Mouse (Mus musculus) liver, embryonic 13.5 days (tissue): Measurements from ENCODE around the gene Ugt1a5. TPM values are rescaled to one million over a fixed set of nuclear protein-coding genes. Genes with fewer than 3 reads are reported as not detected.

Experiments used
- ATAC-seq: fragments of 200-750 bp; cut with Nextera tagmentation; 2 replicates; pipeline ENCODE4 v1.8.0; 2017; ENCODE audit warnings: low read depth, mild to moderate bottlenecking, moderate number of reproducible peaks, moderate library complexity
- DNase-seq: peaks from one replicate; pipeline ENCODE4 v3.0.0; 2022
- H3K27ac ChIP-seq: fragments of 300-500 bp; sonication (generic); 2 replicates; pipeline ENCODE4 v1.5.1; 2015; ENCODE audit warnings: moderate library complexity, mild to moderate bottlenecking, inconsistent platforms
- H3K27me3 ChIP-seq: fragments of 300-500 bp; sonication (generic); 2 replicates; pipeline ENCODE4 v1.6.1; 2015; ENCODE audit warnings: mild to moderate bottlenecking, inconsistent platforms
- H3K36me3 ChIP-seq: fragments of 300-500 bp; sonication (generic); 2 replicates; pipeline ENCODE4 v1.6.1; 2015; ENCODE audit warnings: mild to moderate bottlenecking, inconsistent platforms
- H3K4me1 ChIP-seq: fragments of 300-500 bp; sonication (generic); replicated peaks from 2 replicates; pipeline ENCODE4 v1.6.1; 2015; ENCODE audit warnings: inconsistent platforms
- H3K4me2 ChIP-seq: fragments of 300-500 bp; sonication (generic); 2 replicates; pipeline ENCODE4 v1.6.1; 2015; ENCODE audit warnings: inconsistent platforms, mild to moderate bottlenecking, moderate library complexity
- H3K4me3 ChIP-seq: fragments of 300-500 bp; sonication (generic); replicated peaks from 2 replicates; pipeline ENCODE4 v1.5.1; 2015; ENCODE audit warnings: mild to moderate bottlenecking, inconsistent platforms
- H3K9ac ChIP-seq: fragments of 300-500 bp; sonication (generic); 2 replicates; pipeline ENCODE4 v1.6.1; 2015; ENCODE audit warnings: mild to moderate bottlenecking, inconsistent platforms
- H3K9me3 ChIP-seq: fragments of 300-500 bp; sonication (generic); replicated peaks from 2 replicates; pipeline ENCODE4 v1.6.1; 2016; ENCODE audit warnings: inconsistent platforms
- WGBS: fragments of 180-500 bp; shearing (Covaris S2); methylation state at CpG from one replicate; pipeline ENCODE4 v1.1.7; 2015; ENCODE audit not compliant: insufficient replicate concordance; 5-methylcytosine and 5-hydroxymethylcytosine counted together
- polyA plus RNA-seq: library from polyadenylated mRNA; unstranded; fragments of >200 nt; fragmentation: Nextera tagmentation; extraction: Ambion mirVana; gene quantifications from 2 replicates; pipeline ENCODE4 v1.2.1, GENCODE M21; 2015

The Ugt1a5 gene
- polyA plus RNA-seq, 1 experiment from 2014 or later = not detected

DNA sequence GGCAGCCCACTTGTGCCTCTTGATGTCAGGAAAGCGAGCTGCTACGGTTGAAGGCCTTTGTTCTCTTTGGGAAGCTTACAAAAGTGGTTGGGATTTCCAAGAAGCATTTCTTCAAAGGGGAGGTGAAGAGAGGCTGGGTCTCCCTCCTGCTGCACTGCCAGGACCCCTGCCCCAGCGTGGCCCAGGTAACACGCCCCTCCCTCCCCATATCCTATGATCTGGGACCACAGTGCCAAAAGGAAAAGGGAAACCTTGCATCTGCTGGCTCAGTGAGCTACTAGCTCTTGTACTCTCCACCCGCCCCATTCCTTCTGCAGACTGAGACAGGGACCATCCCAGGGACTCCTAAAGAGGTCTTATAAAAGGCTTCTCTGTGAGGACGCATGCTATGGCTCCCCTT lies 91.9 kb downstream of the Ugt1a5 start:
- Histone ChIP-seq H3K4me3 (no peak overlapping the region), H3K27me3 (no peaks in the 10 kb centered on the region), H3K9me3 (peaks cover 39% of the 10 kb centered on the region), H3K36me3 (peaks cover 32% of the 10 kb centered on the region), H3K27ac (no peak overlapping the region), H3K4me2 (no peak overlapping the region), H3K9ac (no peak overlapping the region), H3K4me1 (peaks cover 36% of the 10 kb centered on the region)
- no peak for DNase-seq
- ATAC-seq = no peak
- 68% methylated on average over 6 of the region's 6 CpGs for WGBS

GRCm38 (mm10) chr1:88258361-88258760 lies 92.5 kb downstream of the Ugt1a5 start:
- Histone ChIP-seq H3K27ac (no peak overlapping the region), H3K4me1 (peaks cover 39% of the 10 kb centered on the region), H3K9me3 (peaks cover 36% of the 10 kb centered on the region), H3K27me3 (no peaks in the 10 kb centered on the region), H3K4me2 (no peak overlapping the region), H3K9ac (no peak overlapping the region), H3K4me3 (no peak overlapping the region), H3K36me3 (peaks cover 39% of the 10 kb centered on the region)
- DNase-seq (no peak), ATAC-seq (no peak)
- 57% methylated on average over 6 of the region's 6 CpGs for WGBS

GRCm38 (mm10) chr1:88258881-88259642 lies 93.2 kb downstream of the Ugt1a5 start:
- DNase-seq = no peak
- no peak overlapping the region for H3K27ac ChIP-seq

GRCm38 (mm10) chr1:88259643-88260024 lies 93.8 kb downstream of the Ugt1a5 start:
- Histone ChIP-seq H3K4me3 (no peak overlapping the region), H3K36me3 (peaks cover 52% of the 10 kb centered on the region), H3K4me1 (peaks cover 39% of the 10 kb centered on the region), H3K9ac (no peak overlapping the region), H3K4me2 (no peak overlapping the region), H3K9me3 (peaks cover 32% of the 10 kb centered on the region), H3K27ac (peak overlapping the region; percentile 0; the same call in 1 of the 2 replicates), H3K27me3 (no peaks in the 10 kb centered on the region)
- no peak for DNase-seq
- WGBS = 73% methylated on average over 4 of the region's 4 CpGs
- peak; percentile 1; the same call in 1 of the 2 replicates for ATAC-seq

More at GRCm38 (mm10) chr1:88258881-88259642, 93.2 kb downstream of the Ugt1a5 start:
- Histone ChIP-seq H3K36me3 (peaks cover 46% of the 10 kb centered on the region), H3K9ac (no peak overlapping the region), H3K4me2 (no peak overlapping the region), H3K4me1 (peaks cover 39% of the 10 kb centered on the region), H3K27me3 (no peaks in the 10 kb centered on the region), H3K9me3 (peaks cover 36% of the 10 kb centered on the region), H3K4me3 (no peak overlapping the region)
- 52% methylated on average over 8 of the region's 8 CpGs for WGBS
- ATAC-seq = peak; percentile 4; the same call in 1 of the 2 replicates

GRCm38 (mm10) chr1:88260114-88260513 lies 94.3 kb downstream of the Ugt1a5 start:
- 65% methylated on average over 6 of the region's 6 CpGs for WGBS
- H3K4me1 ChIP-seq = peaks cover 39% of the 10 kb centered on the region
- H3K27ac ChIP-seq = peak overlapping the region; percentile 0
- no peaks in the 10 kb centered on the region for H3K27me3 ChIP-seq
- no peak overlapping the region for H3K4me3 ChIP-seq
- H3K9ac ChIP-seq = no peak overlapping the region
- H3K36me3 ChIP-seq = peaks cover 56% of the 10 kb centered on the region
- ATAC-seq = peak; percentile 54
- DNase-seq = no peak
- peaks cover 27% of the 10 kb centered on the region for H3K9me3 ChIP-seq
- H3K4me2 ChIP-seq = no peak overlapping the region

DNA sequence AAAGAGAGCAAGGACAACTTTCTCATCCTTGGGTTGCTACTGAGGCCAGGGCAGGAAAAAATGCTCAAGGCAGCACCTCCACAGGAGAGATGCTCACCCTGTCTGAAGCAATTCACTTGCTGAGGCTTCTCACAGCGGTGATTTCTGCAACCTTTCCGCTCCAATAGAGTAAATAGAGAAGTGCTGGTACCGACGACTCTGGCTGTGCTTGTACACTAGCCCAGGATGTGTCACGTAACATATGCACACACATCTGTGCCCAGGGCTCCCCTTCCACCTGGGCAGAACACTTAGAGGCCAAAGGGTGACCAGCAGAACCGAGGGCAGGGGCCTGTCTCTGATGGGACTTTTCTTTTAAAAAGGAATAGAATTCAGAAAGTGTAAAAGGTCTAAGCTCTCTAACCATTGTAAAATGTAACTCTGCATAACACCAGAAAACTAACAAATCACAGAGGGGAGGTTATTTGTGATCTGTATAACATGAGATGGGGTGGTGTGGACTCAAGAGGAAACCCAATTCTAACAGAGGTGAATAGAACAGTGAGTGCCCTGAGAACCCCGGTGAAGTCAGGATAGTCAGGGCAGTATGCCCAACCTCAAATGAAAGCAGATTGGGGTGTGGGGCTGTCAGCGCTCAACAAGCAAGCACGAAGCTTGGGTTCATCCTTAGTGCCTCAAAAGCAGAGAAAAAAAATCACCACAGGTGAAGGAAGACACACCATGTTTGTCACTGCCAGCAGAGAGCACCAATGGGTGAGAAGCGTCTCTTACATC lies 95.0 kb downstream of the Ugt1a5 start:
- peaks cover 39% of the 10 kb centered on the region for H3K4me1 ChIP-seq
- H3K36me3 ChIP-seq = peaks cover 63% of the 10 kb centered on the region
- H3K27ac ChIP-seq = peak overlapping the region; percentile 0; the same call in 1 of the 2 replicates
- WGBS = 73% methylated on average over 10 of the region's 10 CpGs
- no peak overlapping the region for H3K4me3 ChIP-seq
- DNase-seq (no peak), ATAC-seq (peak; percentile 2; the same call in 1 of the 2 replicates)
- peaks cover 20% of the 10 kb centered on the region for H3K9me3 ChIP-seq
- no peaks in the 10 kb centered on the region for H3K27me3 ChIP-seq
- H3K4me2 ChIP-seq = no peak overlapping the region
- H3K9ac ChIP-seq = no peak overlapping the region

DNA sequence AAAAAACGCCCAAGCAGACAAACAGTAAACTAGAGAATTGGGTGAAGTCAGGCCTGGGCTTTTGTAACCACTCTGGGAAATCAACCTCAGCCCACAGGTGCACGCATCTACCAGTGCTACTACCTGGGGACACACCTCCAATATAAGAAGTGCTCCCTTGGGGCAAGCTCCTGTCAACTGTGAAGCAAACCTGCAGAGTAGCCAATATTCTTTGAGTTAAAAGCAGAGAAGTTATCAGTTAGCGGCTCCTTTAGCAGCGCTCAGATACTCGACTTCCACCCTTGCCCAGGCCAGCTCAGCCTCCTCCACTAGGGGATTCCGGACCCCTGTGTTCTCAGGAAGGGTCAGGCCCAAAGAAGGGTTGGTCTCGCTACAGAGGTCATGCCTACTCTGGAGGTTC lies 95.9 kb downstream of the Ugt1a5 start:
- peaks cover 72% of the 10 kb centered on the region for H3K36me3 ChIP-seq
- no peak overlapping the region for H3K27ac ChIP-seq
- H3K9ac ChIP-seq = no peak overlapping the region
- peak; percentile 1; the same call in 1 of the 2 replicates for ATAC-seq
- no peak for DNase-seq
- no peaks in the 10 kb centered on the region for H3K27me3 ChIP-seq
- no peak overlapping the region for H3K4me2 ChIP-seq
- WGBS = 72% methylated on average over 7 of the region's 7 CpGs
- H3K9me3 ChIP-seq = peaks cover 12% of the 10 kb centered on the region; the same call in 1 of the 2 replicates
- no peak overlapping the region for H3K4me3 ChIP-seq
- peaks cover 39% of the 10 kb centered on the region for H3K4me1 ChIP-seq

- no peak overlapping the region for H3K4me2 ChIP-seq
- no peak overlapping the region for H3K4me3 ChIP-seq
- H3K27ac ChIP-seq = no peak overlapping the region
- H3K4me1 ChIP-seq = peaks cover 39% of the 10 kb centered on the region
- DNase-seq (no peak), ATAC-seq (no peak)
- WGBS = 79% methylated on average over 4 of the region's 4 CpGs
- H3K27me3 ChIP-seq = no peaks in the 10 kb centered on the region
- no peak overlapping the region for H3K9ac ChIP-seq
- H3K9me3 ChIP-seq = peaks cover 7% of the 10 kb centered on the region; the same call in 1 of the 2 replicates
- H3K36me3 ChIP-seq = peaks cover 78% of the 10 kb centered on the region
These were observed 96.4 kb downstream of the Ugt1a5 start for GRCm38 (mm10) chr1:88262255-88262654.

DNA sequence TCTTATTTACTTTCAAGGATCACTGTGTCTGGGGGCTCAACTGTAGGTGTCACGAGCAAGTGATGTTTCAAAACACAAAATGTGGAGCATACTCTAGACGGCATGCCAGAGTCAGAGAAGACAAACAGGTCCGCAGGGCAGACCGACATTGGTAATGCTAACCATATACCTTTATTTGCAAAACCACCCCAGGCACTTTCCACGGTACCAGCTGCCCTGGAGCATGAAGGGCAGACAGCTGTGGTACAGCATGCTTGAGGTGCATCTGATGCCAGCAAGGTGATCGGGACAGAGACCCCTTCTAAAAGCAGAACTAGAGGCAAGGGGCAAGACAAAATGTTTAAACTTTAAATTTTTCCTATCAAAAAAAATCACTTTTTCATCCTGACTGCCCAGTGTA lies 97.1 kb downstream of the Ugt1a5 start:
- ATAC-seq (no peak), DNase-seq (no peak)
- 68% methylated on average over 6 of the region's 6 CpGs for WGBS

GRCm38 (mm10) chr1:88263778-88264177 lies 98.0 kb downstream of the Ugt1a5 start:
- Histone ChIP-seq H3K9ac (no peak overlapping the region), H3K4me2 (no peak overlapping the region), H3K4me3 (no peak overlapping the region), H3K27ac (no peak overlapping the region), H3K4me1 (peaks cover 39% of the 10 kb centered on the region), H3K9me3 (no peaks in the 10 kb centered on the region), H3K27me3 (no peaks in the 10 kb centered on the region), H3K36me3 (peaks cover 93% of the 10 kb centered on the region)
- ATAC-seq (no peak), DNase-seq (no peak)
- WGBS = 82% methylated on average over 5 of the region's 5 CpGs

More for the DNA sequence above, 97.1 kb downstream of the Ugt1a5 start:
- H3K4me1 ChIP-seq = peaks cover 39% of the 10 kb centered on the region
- H3K9ac ChIP-seq = no peak overlapping the region
- peaks cover 85% of the 10 kb centered on the region for H3K36me3 ChIP-seq
- no peaks in the 10 kb centered on the region for H3K27me3 ChIP-seq
- 0 out of 2 replicates have a peak, but pooled peaks cover under 1% of the 10 kb centered on the region for H3K9me3 ChIP-seq
- H3K4me2 ChIP-seq = no peak overlapping the region
- no peak overlapping the region for H3K27ac ChIP-seq
- no peak overlapping the region for H3K4me3 ChIP-seq

DNA sequence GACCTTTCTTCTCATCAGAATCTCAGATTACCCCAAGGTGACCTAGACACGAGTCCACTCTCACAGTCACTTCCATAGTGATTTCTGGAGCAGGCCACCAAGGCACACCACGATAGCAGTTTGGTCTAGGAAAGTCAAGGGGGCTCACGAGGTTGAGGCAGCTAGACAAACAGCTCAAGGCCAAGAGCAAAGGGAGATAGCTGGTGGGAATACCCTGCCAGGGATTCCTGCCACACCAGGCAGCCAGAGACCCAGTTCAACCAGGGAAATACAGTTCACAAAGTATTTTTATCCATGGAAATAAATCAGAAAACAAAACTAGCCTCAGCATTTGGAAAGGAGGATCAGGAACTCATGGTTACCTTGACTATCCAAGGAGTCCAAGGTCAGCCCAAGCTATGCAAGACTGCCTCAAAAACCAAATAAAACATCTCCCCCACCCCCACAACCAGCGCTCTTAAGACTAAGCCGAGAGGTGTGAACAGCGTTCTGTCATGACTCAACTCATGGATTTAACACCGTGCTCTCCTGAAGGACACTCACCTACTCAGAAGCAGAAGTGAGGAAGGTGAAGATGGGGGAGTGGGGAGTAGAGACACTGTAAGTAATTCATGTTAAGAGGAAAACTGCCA lies 98.5 kb downstream of the Ugt1a5 start:
- Histone ChIP-seq H3K9ac (no peak overlapping the region), H3K4me1 (peaks cover 36% of the 10 kb centered on the region), H3K4me3 (no peak overlapping the region), H3K27me3 (no peaks in the 10 kb centered on the region), H3K27ac (no peak overlapping the region), H3K36me3 (peaks cover 99% of the 10 kb centered on the region), H3K4me2 (no peak overlapping the region), H3K9me3 (no peaks in the 10 kb centered on the region)
- no peak for ATAC-seq
- no peak for DNase-seq
- WGBS = 81% methylated on average over 7 of the region's 7 CpGs
